Mouse (Mus musculus) heart, embryonic 12.5 days (tissue): ENCODE results near the gene Smyd3. TPM values are rescaled to one million over a fixed set of nuclear protein-coding genes. Genes with fewer than 3 reads are reported as not detected.
"Not testable (repeated sequence)": the region's sequence is repeated elsewhere in the genome, so short reads cannot be mapped to it uniquely, and the experiment has no call there.

Source experiments
- ATAC-seq: fragments of 200-750 bp; cut with Nextera tagmentation; 2 replicates; pipeline ENCODE4 v1.8.0; 2017; ENCODE audit warnings: moderate TSS enrichment, moderate library complexity; ENCODE audit not compliant: insufficient number of reproducible peaks, low FRiP score
- H3K27ac ChIP-seq: fragments of 300-500 bp; sonication (generic); 2 replicates; pipeline ENCODE4 v1.5.1; 2016; ENCODE audit warnings: mild to moderate bottlenecking, moderate library complexity; ENCODE audit not compliant: poor library complexity, severe bottlenecking
- H3K27me3 ChIP-seq: fragments of 300-500 bp; sonication (generic); replicated peaks from 2 replicates; pipeline ENCODE4 v1.6.1; 2016; ENCODE audit warnings: mild to moderate bottlenecking, moderate library complexity
- H3K36me3 ChIP-seq: fragments of 300-500 bp; sonication (generic); 2 replicates; pipeline ENCODE4 v1.6.1; 2016; ENCODE audit warnings: mild to moderate bottlenecking, moderate library complexity
- H3K4me1 ChIP-seq: fragments of 300-500 bp; sonication (generic); replicated peaks from 2 replicates; pipeline ENCODE4 v1.6.1; 2016; ENCODE audit warnings: mild to moderate bottlenecking
- H3K4me2 ChIP-seq: fragments of 300-500 bp; sonication (generic); 2 replicates; pipeline ENCODE4 v1.6.1; 2016; ENCODE audit warnings: mild to moderate bottlenecking, moderate library complexity
- H3K4me3 ChIP-seq: fragments of 300-500 bp; sonication (generic); 2 replicates; pipeline ENCODE4 v1.5.1; 2016; ENCODE audit warnings: mild to moderate bottlenecking
- H3K9ac ChIP-seq: fragments of 300-500 bp; sonication (generic); 2 replicates; pipeline ENCODE4 v1.6.1; 2016; ENCODE audit warnings: mild to moderate bottlenecking, moderate library complexity
- H3K9me3 ChIP-seq: fragments of 300-500 bp; sonication (generic); replicated peaks from 2 replicates; pipeline ENCODE4 v1.6.1; 2016; ENCODE audit warnings: mild to moderate bottlenecking, moderate library complexity
- WGBS: fragments of 180-500 bp; shearing (Covaris S2); methylation state at CpG from one replicate; pipeline ENCODE4 v1.1.7; 2016; 5-methylcytosine and 5-hydroxymethylcytosine counted together
- polyA plus RNA-seq: library from polyadenylated mRNA; unstranded; fragments of >200 nt; fragmentation: Nextera tagmentation; extraction: Ambion mirVana; gene quantifications from 2 replicates; pipeline ENCODE4 v1.2.1, GENCODE M21; 2016

The Smyd3 gene
- polyA plus RNA-seq, 1 experiment from 2014 or later, result 12.2 TPM

DNA sequence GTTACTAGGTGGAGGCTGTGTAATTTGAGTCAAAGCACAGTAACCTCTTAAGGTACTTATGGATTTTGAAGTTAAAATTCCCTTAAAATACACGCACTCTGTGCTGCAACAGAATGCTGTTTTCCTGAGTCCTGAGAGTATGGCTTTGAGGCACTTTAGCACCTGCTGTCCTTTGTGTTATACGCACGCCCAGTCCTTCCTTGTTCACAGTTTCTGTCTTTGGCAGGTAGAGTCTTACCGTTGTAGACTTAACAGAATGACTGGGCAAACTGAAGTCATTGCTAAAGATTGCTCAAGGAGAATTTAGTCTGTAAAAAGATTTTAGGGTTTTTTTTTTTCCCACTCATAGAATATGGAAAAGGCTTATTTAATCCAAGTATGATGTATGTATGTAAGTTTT, 34.1 kb upstream of the Smyd3 start:
- 84% methylated on average over 4 of the region's 4 CpGs for WGBS
- Histone ChIP-seq H3K27me3 (no peaks in the 10 kb centered on the region), H3K4me2 (no peak overlapping the region), H3K27ac (no peak overlapping the region), H3K9ac (no peak overlapping the region), H3K4me3 (no peak overlapping the region), H3K4me1 (peaks cover 35% of the 10 kb centered on the region), H3K9me3 (no peaks in the 10 kb centered on the region), H3K36me3 (no peaks in the 10 kb centered on the region)
- no peak for ATAC-seq

- Histone ChIP-seq H3K4me3 (no peak overlapping the region), H3K27me3 (no peaks in the 10 kb centered on the region), H3K4me2 (no peak overlapping the region), H3K9ac (no peak overlapping the region), H3K27ac (no peak overlapping the region), H3K9me3 (no peaks in the 10 kb centered on the region), H3K4me1 (peaks cover 32% of the 10 kb centered on the region), H3K36me3 (no peaks in the 10 kb centered on the region)
- no peak for ATAC-seq
- 52% methylated on average over 3 of the region's 3 CpGs for WGBS
Observed at GRCm38 (mm10) chr1:179551336-179551735, 33.5 kb upstream of the Smyd3 start.

GRCm38 (mm10) chr1:179548996-179549752, 31.3 kb upstream of the Smyd3 start:
- Histone ChIP-seq H3K9ac (no peak overlapping the region), H3K27me3 (no peaks in the 10 kb centered on the region), H3K9me3 (no peaks in the 10 kb centered on the region), H3K27ac (no peak overlapping the region), H3K4me2 (no peak overlapping the region), H3K36me3 (no peaks in the 10 kb centered on the region), H3K4me3 (no peak overlapping the region), H3K4me1 (peaks cover 40% of the 10 kb centered on the region)
- 88% methylated on average over 5 of the region's 5 CpGs for WGBS
- ATAC-seq, result no peak

DNA sequence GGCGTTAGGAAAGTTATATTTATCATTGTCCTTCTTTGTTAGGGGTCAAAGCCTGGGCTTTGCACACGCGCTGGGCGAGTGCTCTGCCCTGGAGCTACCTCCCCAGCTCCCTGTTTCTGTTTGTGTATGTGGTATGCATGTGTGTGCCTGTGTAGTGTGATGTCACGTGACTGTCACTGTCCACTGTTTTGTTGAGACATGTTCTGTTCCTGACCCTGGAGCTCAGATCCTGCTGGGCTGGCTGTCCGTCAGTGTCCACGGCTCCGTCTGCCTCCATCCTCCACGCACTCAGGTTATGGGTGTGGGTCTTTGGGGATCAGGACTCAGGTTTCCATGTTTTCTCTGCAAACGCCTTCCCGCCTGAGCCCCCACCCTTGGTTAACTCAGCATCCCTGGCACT, 30.4 kb upstream of the Smyd3 start:
- Histone ChIP-seq H3K4me3 (peak overlapping the region; percentile 2; the same call in 1 of the 2 replicates), H3K27me3 (no peaks in the 10 kb centered on the region), H3K4me1 (peaks cover 31% of the 10 kb centered on the region), H3K9ac (peak overlapping the region; percentile 6; the same call in 1 of the 2 replicates), H3K36me3 (no peaks in the 10 kb centered on the region), H3K9me3 (no peaks in the 10 kb centered on the region), H3K4me2 (peak overlapping the region; percentile 45), H3K27ac (0 out of 2 replicates have a peak overlapping the region, but pooled peaks have one; percentile 4)
- WGBS, result 71% methylated on average over 11 of the region's 11 CpGs
- no peak for ATAC-seq

GRCm38 (mm10) chr1:179547176-179547575, 29.3 kb upstream of the Smyd3 start:
- Histone ChIP-seq H3K9me3 (no peaks in the 10 kb centered on the region), H3K27me3 (no peaks in the 10 kb centered on the region), H3K4me3 (peak overlapping the region; percentile 86), H3K36me3 (peaks cover 6% of the 10 kb centered on the region; the same call in 1 of the 2 replicates), H3K4me2 (peak overlapping the region; percentile 76), H3K4me1 (peaks cover 24% of the 10 kb centered on the region), H3K27ac (peak overlapping the region; percentile 38; the same call in 1 of the 2 replicates), H3K9ac (peak overlapping the region; percentile 85)
- WGBS, result 17% methylated on average over 5 of the region's 5 CpGs
- no peak for ATAC-seq

GRCm38 (mm10) chr1:179546551-179546917, 28.7 kb upstream of the Smyd3 start:
- under 1% methylated on average over 44 of the region's 44 CpGs for WGBS
- Histone ChIP-seq H3K9me3 (no peaks in the 10 kb centered on the region), H3K4me2 (peak overlapping the region; percentile 76), H3K27ac (peak overlapping the region; percentile 89), H3K27me3 (no peaks in the 10 kb centered on the region), H3K36me3 (peaks cover 6% of the 10 kb centered on the region; the same call in 1 of the 2 replicates), H3K4me3 (peak overlapping the region; percentile 86), H3K9ac (peak overlapping the region; percentile 85), H3K4me1 (peaks cover 24% of the 10 kb centered on the region)
- ATAC-seq, result peak; percentile 84

GRCm38 (mm10) chr1:179545768-179546550, 28.1 kb upstream of the Smyd3 start, which contains the start of the genes Tfb2m and Cnst:
Gene Tfb2m, minus strand, starts transcription at chr1:179546267.
Gene Cnst, plus strand, starts transcription at chr1:179546370.
- Histone ChIP-seq H3K4me3 (peak within 1 kb of the TSS; percentile 86), H3K4me2 (peak within 1 kb of the TSS; percentile 87), H3K27ac (peak within 1 kb of the TSS; percentile 89), H3K4me1 (peaks cover 22% of the 10 kb centered on the region), H3K9ac (peak within 1 kb of the TSS; percentile 85)
- peak; percentile 99 for ATAC-seq
- not testable (repeated sequence) for H3K9me3 ChIP-seq, H3K36me3 ChIP-seq, H3K27me3 ChIP-seq
- under 1% methylated on average over 69 of the region's 69 CpGs for WGBS

- WGBS, result 59% methylated on average over 3 of the region's 3 CpGs
- ATAC-seq, result no peak
- Histone ChIP-seq H3K27ac (no peak overlapping the region), H3K4me3 (no peak overlapping the region), H3K9me3 (no peaks in the 10 kb centered on the region), H3K36me3 (peaks cover 37% of the 10 kb centered on the region), H3K27me3 (no peaks in the 10 kb centered on the region), H3K4me1 (peaks cover 8% of the 10 kb centered on the region), H3K4me2 (no peak overlapping the region), H3K9ac (no peak overlapping the region)
Observed at GRCm38 (mm10) chr1:179541502-179541901, 23.7 kb upstream of the Smyd3 start.

GRCm38 (mm10) chr1:179539887-179540286, 22.0 kb upstream of the Smyd3 start:
- H3K4me3 ChIP-seq, result no peak overlapping the region
- H3K4me1 ChIP-seq, result peaks cover 1% of the 10 kb centered on the region
- no peak overlapping the region for H3K27ac ChIP-seq
- H3K9me3 ChIP-seq, result no peaks in the 10 kb centered on the region
- 91% methylated on average over 3 of the region's 3 CpGs for WGBS
- H3K4me2 ChIP-seq, result no peak overlapping the region
- peaks cover 37% of the 10 kb centered on the region for H3K36me3 ChIP-seq
- ATAC-seq, result no peak
- no peak overlapping the region for H3K9ac ChIP-seq
- H3K27me3 ChIP-seq, result no peaks in the 10 kb centered on the region

- peaks cover 43% of the 10 kb centered on the region for H3K36me3 ChIP-seq
- 86% methylated on average over 3 of the region's 3 CpGs for WGBS
- no peaks in the 10 kb centered on the region for H3K4me1 ChIP-seq
- H3K27me3 ChIP-seq, result no peaks in the 10 kb centered on the region
- H3K4me3 ChIP-seq, result no peak overlapping the region
- no peak for ATAC-seq
- no peaks in the 10 kb centered on the region for H3K9me3 ChIP-seq
- no peak overlapping the region for H3K27ac ChIP-seq
- H3K9ac ChIP-seq, result no peak overlapping the region
- no peak overlapping the region for H3K4me2 ChIP-seq
Observed at GRCm38 (mm10) chr1:179539054-179539453, 21.2 kb upstream of the Smyd3 start.

DNA sequence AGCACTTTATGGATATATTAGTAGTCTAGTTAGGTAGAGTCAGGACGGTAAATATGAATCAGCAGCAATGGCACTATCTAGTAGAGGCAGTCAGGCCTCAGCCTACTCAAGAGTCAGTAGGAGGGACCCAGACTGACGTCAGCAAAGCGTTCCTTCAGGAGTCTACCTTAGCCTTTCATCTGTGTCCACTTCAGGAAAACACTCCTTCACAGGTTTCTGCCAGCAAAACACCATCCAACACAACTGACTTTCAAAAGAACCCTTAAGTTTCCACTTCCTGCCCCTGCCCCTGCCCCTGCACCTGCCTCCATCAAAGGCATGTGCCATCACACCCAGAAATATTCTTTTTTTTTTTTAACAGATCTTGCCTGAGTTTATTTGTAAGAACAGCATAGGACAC, 2.1 kb upstream of the Smyd3 start:
- H3K4me1 ChIP-seq, result peaks cover 8% of the 10 kb centered on the region
- H3K9me3 ChIP-seq, result 0 out of 2 replicates have a peak, but pooled peaks cover under 1% of the 10 kb centered on the region
- H3K27ac ChIP-seq, result no peak overlapping the region
- no peaks in the 10 kb centered on the region for H3K36me3 ChIP-seq
- 74% methylated on average over 3 of the region's 3 CpGs for WGBS
- no peaks in the 10 kb centered on the region for H3K27me3 ChIP-seq
- no peak overlapping the region for H3K9ac ChIP-seq
- no peak overlapping the region for H3K4me3 ChIP-seq
- H3K4me2 ChIP-seq, result no peak overlapping the region
- no peak for ATAC-seq
